In the genomic region with DNA sequence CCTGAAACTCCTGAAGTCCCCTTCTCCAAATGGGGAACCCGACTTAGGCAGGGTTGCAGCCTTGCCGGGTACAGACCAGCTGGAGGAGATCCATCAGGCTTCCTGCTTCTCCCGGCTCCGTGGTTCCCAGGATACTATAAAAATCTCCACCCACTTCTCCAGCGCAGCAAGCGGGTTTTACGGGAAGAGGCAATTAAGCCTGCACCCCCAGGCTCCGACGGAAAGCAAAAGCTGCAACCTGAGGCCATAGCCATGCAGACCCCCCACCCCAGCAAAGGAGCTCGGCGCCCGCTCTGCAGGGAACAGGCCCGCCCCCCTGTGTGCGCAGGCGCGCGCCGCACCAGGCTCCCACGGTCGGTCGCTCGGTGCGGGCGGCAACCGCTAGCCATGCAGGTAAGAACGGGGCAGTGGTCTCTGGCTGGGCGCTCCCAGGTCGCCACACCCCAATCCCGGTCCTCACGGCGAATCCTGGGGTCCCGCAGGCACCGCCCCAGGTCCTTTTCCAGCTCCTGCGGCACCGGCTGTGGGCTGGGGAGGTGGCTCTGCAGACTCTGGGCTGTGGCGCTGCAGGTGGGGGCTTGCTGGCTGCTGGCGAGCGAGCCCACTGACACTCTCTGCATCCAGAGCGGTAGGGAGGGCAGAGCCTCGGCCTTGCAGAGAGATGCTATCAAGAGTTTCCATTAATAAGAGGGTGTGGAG, we compare ENCODE assay signal across 8 mouse cellular contexts. TPM values are rescaled to one million over a fixed set of nuclear protein-coding genes. Genes with fewer than 3 reads are reported as not detected.
DNase-seq lines count a peak whose midpoint lies in the region; ATAC-seq and TF ChIP-seq lines count a peak whose summit lies in the region.

A gene (plus strand): TSS at position 325 of the 699 bp plus-strand sequence.

- H3K4me1 ChIP-seq in lung, embryonic 15.5 days: peaks cover 8% of the 10 kb centered on the region
- no peaks in the 10 kb centered on the region; the same call in 1 of the 2 replicates for H3K4me1 ChIP-seq in cerebellum, adult 2 months (ENCODE audit: control insufficient read depth, insufficient read depth, low read length)
- 0 out of 2 replicates have a peak, but pooled peaks cover 8% of the 10 kb centered on the region for H3K4me1 ChIP-seq in kidney, postnatal 0 days (replicated peaks; ENCODE audit: insufficient read depth, low read length)
- H3K4me1 ChIP-seq in liver, embryonic 15.5 days (replicated peaks): peaks cover 20% of the 10 kb centered on the region

- H3K9ac ChIP-seq in lung, embryonic 15.5 days: peak within 1 kb of the TSS; percentile 31
- peak within 1 kb of the TSS; percentile 49; the same call in 1 of the 2 replicates for H3K9ac ChIP-seq in kidney, postnatal 0 days (ENCODE audit: low read depth, low read length)
- no peak within 1 kb of the TSS for H3K9ac ChIP-seq in liver, embryonic 15.5 days

- under 1% methylated on average over 40 of the region's 40 CpGs for WGBS in lung, embryonic 15.5 days
- under 1% methylated on average over 40 of the region's 40 CpGs for WGBS in cerebellum, adult 2 months
- WGBS in kidney, postnatal 0 days: under 1% methylated on average over 40 of the region's 40 CpGs
- WGBS in liver, embryonic 15.5 days (ENCODE audit: insufficient replicate concordance): under 1% methylated on average over 40 of the region's 40 CpGs

- ATAC-seq in lung, embryonic 15.5 days (ENCODE audit: borderline replicate concordance, extremely low read depth, low FRiP score, low TSS enrichment): 0 out of 2 replicates have a peak, but pooled peaks have one; percentile 20
- ATAC-seq in frontal cortex, adult (ENCODE audit: low TSS enrichment): peak; percentile 78
- peak; percentile 22; the same call in 1 of the 2 replicates for ATAC-seq in kidney, postnatal 0 days (replicated peaks; ENCODE audit: low FRiP score, low read depth)
- ATAC-seq in liver, embryonic 15.5 days (ENCODE audit: insufficient read depth): no peak

- peaks cover 25% of the 10 kb centered on the region for H3K36me3 ChIP-seq in lung, embryonic 15.5 days
- H3K36me3 ChIP-seq in kidney, postnatal 0 days (ENCODE audit: insufficient read depth, low read length): peaks cover 12% of the 10 kb centered on the region
- peaks cover 31% of the 10 kb centered on the region for H3K36me3 ChIP-seq in liver, embryonic 15.5 days (replicated peaks)

- peak; percentile 37; the same call in 1 of the 2 replicates for TF ChIP-seq POLR2A in cerebellum, adult 2 months (IDR thresholded peaks at IDR 0.05; ENCODE audit: borderline replicate concordance, insufficient read depth, low read length)

- TF ChIP-seq CTCF in cerebellum, adult 2 months (IDR thresholded peaks at IDR 0.05; ENCODE audit: borderline replicate concordance, insufficient read depth, low read depth, low read length): no peak
- TF ChIP-seq CTCF in kidney, postnatal 0 days (IDR thresholded peaks at IDR 0.05; ENCODE audit: low read depth): no peak

- H3K4me2 ChIP-seq in lung, embryonic 15.5 days: peak within 1 kb of the TSS; percentile 97
- H3K4me2 ChIP-seq in kidney, postnatal 0 days (ENCODE audit: low read length): peak within 1 kb of the TSS; percentile 98
- peak within 1 kb of the TSS; percentile 68 for H3K4me2 ChIP-seq in liver, embryonic 15.5 days

- H3K27me3 ChIP-seq in lung, embryonic 15.5 days: peaks cover 25% of the 10 kb centered on the region
- H3K27me3 ChIP-seq in cerebellum, adult 2 months (ENCODE audit: control insufficient read depth, insufficient read depth, low read length): no peaks in the 10 kb centered on the region
- H3K27me3 ChIP-seq in kidney, postnatal 0 days (ENCODE audit: insufficient read depth, low read length): no peaks in the 10 kb centered on the region
- H3K27me3 ChIP-seq in liver, embryonic 15.5 days: peaks cover 50% of the 10 kb centered on the region

- DNase-seq in lung, adult 18-20 months: no peak
- peak; percentile 59 to 69 for DNase-seq in cerebellum, adult 2 months
- DNase-seq in kidney, postnatal 0 days (ENCODE audit: low spot score): peak; percentile 45
- DNase-seq in right cerebral cortex, postnatal 10 days (ENCODE audit: low spot score in 2 of 2): peak; percentile 73
- DNase-seq in urinary bladder, postnatal 14 days (ENCODE audit: low spot score): no peak

- no peak within 1 kb of the TSS for H3K27ac ChIP-seq in lung, embryonic 15.5 days
- H3K27ac ChIP-seq in cerebellum, adult 2 months (ENCODE audit: insufficient read depth, low read length): no peak within 1 kb of the TSS; the same call in 1 of the 2 replicates
- H3K27ac ChIP-seq in kidney, postnatal 0 days: no peak within 1 kb of the TSS
- H3K27ac ChIP-seq in liver, embryonic 15.5 days (replicated peaks): no peak within 1 kb of the TSS

- H3K9me3 ChIP-seq in lung, embryonic 15.5 days: no peaks in the 10 kb centered on the region
- H3K9me3 ChIP-seq in kidney, postnatal 0 days (replicated peaks; ENCODE audit: low read length): no peaks in the 10 kb centered on the region
- H3K9me3 ChIP-seq in liver, embryonic 15.5 days (replicated peaks): no peaks in the 10 kb centered on the region

- H3K4me3 ChIP-seq in lung, embryonic 15.5 days: peak within 1 kb of the TSS; percentile 52
- peak within 1 kb of the TSS; percentile 91 for H3K4me3 ChIP-seq in cerebellum, adult 2 months (replicated peaks; ENCODE audit: insufficient read depth, low read depth, low read length)
- peak within 1 kb of the TSS; percentile 53 for H3K4me3 ChIP-seq in kidney, postnatal 0 days (replicated peaks; ENCODE audit: low read depth, low read length)
- H3K4me3 ChIP-seq in liver, embryonic 15.5 days (replicated peaks): peak within 1 kb of the TSS; percentile 48

RNA-seq across cellular contexts. Expression of the gene that starts here (rescaled TPM):
- 0.07 and 0.09 TPM in 2 replicates for polyA plus RNA-seq in lung, embryonic 15.5 days (2015; fragmentation: Nextera tagmentation; extraction: Ambion mirVana)
- polyA plus RNA-seq in cerebellum, adult 2 months (2012; rRNA removed): 8.2 and 8.5 TPM in 2 replicates
- 0.09 and 0.12 TPM in 2 replicates for polyA plus RNA-seq in kidney, postnatal 0 days (2015; fragmentation: Nextera tagmentation; extraction: Ambion mirVana)
- polyA plus RNA-seq in liver, embryonic 15.5 days (2015; fragmentation: Nextera tagmentation; extraction: Ambion mirVana): 0.02 and 0.06 TPM in 2 replicates

Comparison
In these comparisons a context has a peak if more than half of its experiments do, and no peak if none do; other contexts are left out.
1. Peak in ATAC-seq, H3K4me3 ChIP-seq, H3K9ac ChIP-seq and H3K4me2 ChIP-seq in lung, embryonic 15.5 days; RNA of the gene not detected or under 1 TPM.
2. Peak in DNase-seq, ATAC-seq, H3K4me3 ChIP-seq, H3K9ac ChIP-seq and H3K4me2 ChIP-seq in kidney, postnatal 0 days; RNA of the gene not detected or under 1 TPM.
3. DNase-seq: peak in cerebellum, adult 2 months (2 of 2) and right cerebral cortex, postnatal 10 days (2 of 2); none in lung, adult 18-20 months (0 of 2) and urinary bladder, postnatal 14 days (single experiment).
4. Peak in every context shown above with its lines, with median percentiles within 50 percentile points of each other: H3K4me2 ChIP-seq and H3K4me3 ChIP-seq.